Mouse (Mus musculus): ENCODE measurements around the gene Camk2b. TPM values are rescaled to one million over a fixed set of nuclear protein-coding genes. Genes with fewer than 3 reads are reported as not detected.

The Camk2b gene
- total and polyA plus RNA-seq, 3 experiments, result 0.16 TPM; not detected in 2

DNA sequence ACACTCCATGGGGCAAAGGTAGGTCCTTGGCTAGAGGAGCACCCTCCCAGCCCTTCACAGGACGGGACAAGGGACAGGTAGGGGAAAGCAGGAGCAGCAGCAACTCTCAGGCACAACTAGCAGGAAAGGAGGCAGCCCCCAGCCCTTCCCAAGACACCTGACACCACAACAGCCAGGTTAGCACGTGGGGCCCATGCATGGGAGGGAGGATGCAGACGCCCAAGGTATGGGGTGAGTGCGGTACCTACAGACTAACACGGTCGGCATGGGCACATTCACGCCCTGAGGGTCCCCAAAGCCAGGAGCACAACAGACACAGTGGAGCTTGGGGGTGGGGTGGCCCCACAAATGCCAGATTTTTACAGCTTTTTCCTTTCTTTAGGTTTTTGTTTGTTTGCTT, 95.0 kb downstream of the Camk2b start:
- H3K36me3 ChIP-seq (replicated peaks), result peaks cover 58% of the 10 kb centered on the region
- no peaks in the 10 kb centered on the region for H3K4me1 ChIP-seq (ENCODE audit: insufficient read depth, low read depth, low read length)
- DNase-seq (ENCODE audit: low spot score) (no peak), ATAC-seq (ENCODE audit: extremely low read depth, insufficient number of reproducible peaks, low FRiP score, poor library complexity, severe bottlenecking) (no peak)
- H3K27me3 ChIP-seq (ENCODE audit: insufficient read depth, low read length), result peaks cover 14% of the 10 kb centered on the region
- no peak overlapping the region for H3K4me3 ChIP-seq (ENCODE audit: low read depth, low read length)
- no peaks in the 10 kb centered on the region for H3K9me3 ChIP-seq (replicated peaks)
- no peak for TF ChIP-seq GATA2 (IDR thresholded peaks at IDR 0.05; ENCODE audit: borderline replicate concordance, low read depth, low read length)
- TF ChIP-seq TAL1 (conservative IDR thresholded peaks at IDR 0.05; ENCODE audit: low read depth, low read length), result no peak
- TF ChIP-seq POLR2AphosphoS5 (IDR thresholded peaks at IDR 0.05; ENCODE audit: insufficient replicate concordance, low read depth, low read length), result no peak
- no peak for TF ChIP-seq CTCF (IDR thresholded peaks at IDR 0.05; ENCODE audit: low read depth, low read length)

DNA sequence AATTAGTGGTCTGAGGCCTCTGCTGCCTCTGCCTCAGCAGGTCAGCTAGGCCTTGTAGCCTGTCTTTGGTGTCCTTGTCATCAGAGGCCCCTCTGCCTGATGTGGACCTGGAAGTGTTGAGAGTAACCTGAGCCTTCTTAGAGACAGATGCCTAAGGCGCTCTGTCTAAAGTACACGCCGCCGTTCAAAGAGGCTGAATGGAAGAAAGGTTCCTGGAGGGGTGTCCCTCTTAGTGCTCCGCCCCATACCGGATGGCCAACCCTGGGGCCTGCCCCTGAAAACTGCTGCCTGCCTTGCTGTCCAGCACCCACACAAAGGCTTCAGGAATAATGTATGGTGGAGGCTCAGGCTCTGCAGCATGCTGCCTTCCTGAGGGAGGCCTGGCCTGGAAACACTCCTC, 97.9 kb downstream of the Camk2b start:
- no peaks in the 10 kb centered on the region for H3K4me1 ChIP-seq (ENCODE audit: insufficient read depth, low read depth, low read length)
- no peaks in the 10 kb centered on the region for H3K9me3 ChIP-seq (replicated peaks)
- H3K4me3 ChIP-seq (ENCODE audit: low read depth, low read length), result no peak overlapping the region
- DNase-seq (ENCODE audit: low spot score) (no peak), ATAC-seq (ENCODE audit: extremely low read depth, insufficient number of reproducible peaks, low FRiP score, poor library complexity, severe bottlenecking) (no peak)
- H3K27me3 ChIP-seq (ENCODE audit: insufficient read depth, low read length), result no peaks in the 10 kb centered on the region
- H3K36me3 ChIP-seq (replicated peaks), result peaks cover 88% of the 10 kb centered on the region
- TF ChIP-seq POLR2AphosphoS5 (IDR thresholded peaks at IDR 0.05; ENCODE audit: insufficient replicate concordance, low read depth, low read length), result no peak
- TF ChIP-seq CTCF (IDR thresholded peaks at IDR 0.05; ENCODE audit: low read depth, low read length), result no peak

DNA sequence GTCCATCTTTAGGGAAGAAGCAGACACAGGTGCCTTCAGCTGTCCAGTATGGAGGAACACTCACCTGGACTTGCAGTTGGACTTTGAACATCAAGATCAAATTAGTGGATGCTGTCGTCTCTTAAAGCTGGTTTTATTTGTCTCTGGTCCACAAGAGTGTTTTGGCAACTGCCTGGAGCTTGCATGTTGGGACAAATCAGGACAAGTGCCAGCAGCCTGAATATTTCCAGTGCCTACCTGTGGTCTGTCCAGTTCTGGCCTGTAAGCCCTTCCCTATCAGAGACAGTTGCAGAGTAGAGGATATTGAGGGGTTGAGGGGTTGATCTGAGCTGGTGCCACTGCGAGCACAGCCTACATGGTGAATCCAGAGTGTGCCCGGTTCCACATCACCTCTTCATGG, 99.4 kb downstream of the Camk2b start:
- Histone ChIP-seq H3K4me3 (ENCODE audit: low read depth, low read length) (no peak overlapping the region), H3K27me3 (ENCODE audit: insufficient read depth, low read length) (no peaks in the 10 kb centered on the region), H3K36me3 (replicated peaks) (peaks cover 97% of the 10 kb centered on the region), H3K9me3 (replicated peaks) (no peaks in the 10 kb centered on the region), H3K4me1 (ENCODE audit: insufficient read depth, low read depth, low read length) (peaks cover 1% of the 10 kb centered on the region; the same call in 1 of the 2 replicates)
- DNase-seq (ENCODE audit: low spot score), result no peak
- no peak for ATAC-seq (ENCODE audit: extremely low read depth, insufficient number of reproducible peaks, low FRiP score, poor library complexity, severe bottlenecking)
- TF ChIP-seq POLR2AphosphoS5 (IDR thresholded peaks at IDR 0.05; ENCODE audit: insufficient replicate concordance, low read depth, low read length) (no peak), GATA2 (IDR thresholded peaks at IDR 0.05; ENCODE audit: borderline replicate concordance, low read depth, low read length) (no peak), CTCF (IDR thresholded peaks at IDR 0.05; ENCODE audit: low read depth, low read length) (no peak), TAL1 (conservative IDR thresholded peaks at IDR 0.05; ENCODE audit: low read depth, low read length) (no peak), GATA1 (IDR thresholded peaks at IDR 0.05; ENCODE audit: borderline replicate concordance, low read length) (no peak)

DNA sequence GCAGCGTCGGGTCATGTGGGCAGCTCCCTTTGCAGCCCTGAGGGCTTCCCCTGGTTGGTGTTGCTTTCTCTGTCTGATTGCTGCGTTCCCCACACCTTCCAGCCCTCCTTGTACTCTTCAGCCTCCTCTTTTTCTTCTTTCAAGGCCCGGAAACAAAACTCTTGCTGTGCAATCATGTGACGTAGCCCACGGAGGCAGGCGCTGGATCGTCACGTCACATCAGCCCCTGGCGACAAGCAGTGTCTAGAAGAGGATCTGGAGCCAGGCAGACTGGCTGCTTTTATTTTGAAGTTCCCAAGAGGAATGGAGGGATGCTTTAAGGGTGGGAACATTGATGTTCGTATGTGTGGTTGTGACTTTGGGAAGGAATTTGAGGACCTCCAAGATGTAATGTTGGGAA, 100.3 kb downstream of the Camk2b start:
- TF ChIP-seq GATA2 (IDR thresholded peaks at IDR 0.05; ENCODE audit: borderline replicate concordance, low read depth, low read length), result no peak

DNA sequence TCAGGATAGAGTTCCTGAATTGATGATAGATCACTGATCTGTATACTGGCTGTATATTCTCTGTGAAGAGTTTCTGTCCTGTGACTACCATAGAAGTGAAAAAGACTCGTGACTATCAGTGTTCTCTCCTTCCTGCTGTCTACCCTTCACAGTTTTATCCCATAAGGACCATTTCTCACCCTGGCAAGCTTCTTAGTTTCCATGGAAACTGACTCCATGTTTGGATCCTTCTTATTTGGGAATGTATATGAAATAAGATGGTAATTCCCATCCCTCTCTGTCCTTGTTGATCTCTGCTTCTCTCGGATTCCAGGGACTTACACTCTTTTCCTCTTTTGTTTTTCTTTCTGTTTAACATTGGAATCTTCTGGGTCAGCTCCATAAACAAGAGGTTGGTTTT, 106.1 kb downstream of the Camk2b start:
- no peak for DNase-seq (ENCODE audit: low spot score)
- Histone ChIP-seq H3K4me1 (ENCODE audit: insufficient read depth, low read depth, low read length) (peaks cover 27% of the 10 kb centered on the region), H3K4me3 (ENCODE audit: low read depth, low read length) (no peak overlapping the region), H3K27me3 (ENCODE audit: insufficient read depth, low read length) (no peaks in the 10 kb centered on the region), H3K9me3 (replicated peaks) (no peaks in the 10 kb centered on the region), H3K36me3 (replicated peaks) (peaks cover 75% of the 10 kb centered on the region)
- TF ChIP-seq POLR2AphosphoS5 (IDR thresholded peaks at IDR 0.05; ENCODE audit: insufficient replicate concordance, low read depth, low read length) (no peak), TAL1 (conservative IDR thresholded peaks at IDR 0.05; ENCODE audit: low read depth, low read length) (no peak), CTCF (IDR thresholded peaks at IDR 0.05; ENCODE audit: low read depth, low read length) (no peak), GATA1 (IDR thresholded peaks at IDR 0.05; ENCODE audit: borderline replicate concordance, low read length) (no peak), GATA2 (IDR thresholded peaks at IDR 0.05; ENCODE audit: borderline replicate concordance, low read depth, low read length) (no peak)
- ATAC-seq (ENCODE audit: extremely low read depth, insufficient number of reproducible peaks, low FRiP score, poor library complexity, severe bottlenecking), result no peak

More for the DNA sequence above, 100.3 kb downstream of the Camk2b start:
- ATAC-seq (ENCODE audit: extremely low read depth, insufficient number of reproducible peaks, low FRiP score, poor library complexity, severe bottlenecking), result no peak
- Histone ChIP-seq H3K36me3 (replicated peaks) (peaks cover 99% of the 10 kb centered on the region), H3K27me3 (ENCODE audit: insufficient read depth, low read length) (no peaks in the 10 kb centered on the region), H3K4me1 (ENCODE audit: insufficient read depth, low read depth, low read length) (peaks cover 4% of the 10 kb centered on the region; the same call in 1 of the 2 replicates), H3K4me3 (ENCODE audit: low read depth, low read length) (no peak overlapping the region), H3K9me3 (replicated peaks) (no peaks in the 10 kb centered on the region)
- DNase-seq (ENCODE audit: low spot score), result no peak

DNA sequence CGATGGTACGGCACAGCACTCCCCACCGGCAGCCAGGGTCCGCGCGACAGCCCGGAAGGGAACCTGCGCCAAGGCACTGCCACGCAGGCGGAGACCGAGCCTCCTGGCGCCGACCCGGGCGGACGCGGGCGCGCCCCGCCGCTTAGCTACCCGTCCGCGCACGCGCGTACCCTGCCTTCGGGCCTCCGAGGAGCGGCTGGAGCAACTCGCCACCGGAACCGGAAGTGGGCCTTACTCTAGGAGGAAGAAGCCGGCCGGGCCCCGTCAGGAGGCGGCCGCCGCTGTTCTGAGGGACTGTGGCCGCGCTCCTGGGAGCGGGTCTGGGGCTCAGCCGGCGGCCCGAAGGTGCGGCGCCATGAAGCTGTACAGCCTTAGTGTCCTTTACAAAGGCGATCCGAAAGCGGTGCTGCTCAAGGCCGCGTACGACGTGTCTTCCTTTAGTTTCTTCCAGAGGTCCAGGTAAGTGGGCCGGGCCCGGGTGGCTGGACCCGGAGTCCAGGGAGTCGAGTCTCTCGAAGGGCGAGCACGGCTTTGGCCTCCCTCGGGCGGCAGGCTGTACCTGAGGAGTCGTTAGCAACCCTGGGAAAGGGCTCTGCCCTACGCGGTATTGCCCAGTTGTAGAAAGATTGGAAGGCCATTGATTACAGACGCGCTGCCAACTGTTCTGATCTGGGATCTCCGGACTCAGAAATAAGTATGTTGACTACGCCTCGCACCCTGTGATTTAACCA, 110.5 kb downstream of the Camk2b start, which contains the start of gene Ykt6:
Gene Ykt6 (plus strand): TSS at position 148 of the 731 bp plus-strand sequence.
- no peak for TF ChIP-seq CTCF (IDR thresholded peaks at IDR 0.05; ENCODE audit: low read depth, low read length)
- TF ChIP-seq TAL1 (conservative IDR thresholded peaks at IDR 0.05; ENCODE audit: low read depth, low read length), result no peak
- TF ChIP-seq POLR2AphosphoS5 (IDR thresholded peaks at IDR 0.05; ENCODE audit: insufficient replicate concordance, low read depth, low read length), result no peak
- TF ChIP-seq GATA1 (IDR thresholded peaks at IDR 0.05; ENCODE audit: borderline replicate concordance, low read length), result no peak
- TF ChIP-seq GATA2 (IDR thresholded peaks at IDR 0.05; ENCODE audit: borderline replicate concordance, low read depth, low read length), result no peak
- ATAC-seq (ENCODE audit: extremely low read depth, insufficient number of reproducible peaks, low FRiP score, poor library complexity, severe bottlenecking) (peak; percentile 67), DNase-seq (ENCODE audit: low spot score) (peak; percentile 98)
- peaks cover 32% of the 10 kb centered on the region for H3K36me3 ChIP-seq (replicated peaks)
- no peaks in the 10 kb centered on the region for H3K9me3 ChIP-seq (replicated peaks)
- peak within 1 kb of the TSS; percentile 82 for H3K4me3 ChIP-seq (ENCODE audit: low read depth, low read length)
- peaks cover 8% of the 10 kb centered on the region for H3K27me3 ChIP-seq (ENCODE audit: insufficient read depth, low read length)
- H3K4me1 ChIP-seq (ENCODE audit: insufficient read depth, low read depth, low read length), result peaks cover 33% of the 10 kb centered on the region
